Mouse (Mus musculus) intestine, embryonic 15.5 days (tissue): Measurements from ENCODE around the gene Supv3l1. TPM values are rescaled to one million over a fixed set of nuclear protein-coding genes. Genes with fewer than 3 reads are reported as not detected.
"Not testable (repeated sequence)": the region's sequence is repeated elsewhere in the genome, so short reads cannot be mapped to it uniquely, and the experiment has no call there.

Source experiments
- ATAC-seq: fragments of 200-750 bp; cut with Nextera tagmentation; 2 replicates; pipeline ENCODE4 v1.8.0; 2017; ENCODE audit warnings: moderate TSS enrichment, moderate library complexity
- H3K27ac ChIP-seq: fragments of 300-500 bp; sonication (generic); 2 replicates; pipeline ENCODE4 v1.5.1; 2015; ENCODE audit warnings: mild to moderate bottlenecking, inconsistent platforms
- H3K27me3 ChIP-seq: fragments of 300-500 bp; sonication (generic); replicated peaks from 2 replicates; pipeline ENCODE4 v1.6.1; 2015; ENCODE audit warnings: inconsistent platforms
- H3K36me3 ChIP-seq: fragments of 300-500 bp; sonication (generic); 2 replicates; pipeline ENCODE4 v1.6.1; 2015; ENCODE audit warnings: inconsistent platforms
- H3K4me1 ChIP-seq: fragments of 300-500 bp; sonication (generic); replicated peaks from 2 replicates; pipeline ENCODE4 v1.6.1; 2015; ENCODE audit warnings: inconsistent platforms
- H3K4me2 ChIP-seq: fragments of 300-500 bp; sonication (generic); replicated peaks from 2 replicates; pipeline ENCODE4 v1.6.1; 2015; ENCODE audit warnings: mild to moderate bottlenecking, inconsistent platforms
- H3K4me3 ChIP-seq: fragments of 300-500 bp; sonication (generic); replicated peaks from 2 replicates; pipeline ENCODE4 v1.5.1; 2015; ENCODE audit warnings: inconsistent platforms
- H3K9ac ChIP-seq: fragments of 300-500 bp; sonication (generic); 2 replicates; pipeline ENCODE4 v1.6.1; 2015; ENCODE audit warnings: inconsistent platforms
- H3K9me3 ChIP-seq: fragments of 300-500 bp; sonication (generic); 2 replicates; pipeline ENCODE4 v1.6.1; 2016; ENCODE audit warnings: inconsistent platforms
- WGBS: fragments of 180-500 bp; shearing (Covaris S2); methylation state at CpG from one replicate; pipeline ENCODE4 v1.1.7; 2015; 5-methylcytosine and 5-hydroxymethylcytosine counted together
- polyA plus RNA-seq: library from polyadenylated mRNA; unstranded; fragments of >200 nt; fragmentation: Nextera tagmentation; extraction: Ambion mirVana; gene quantifications from 2 replicates; pipeline ENCODE4 v1.2.1, GENCODE M21; 2015

Supv3l1 gene
- polyA plus RNA-seq, 1 experiment from 2014 or later: 33.3 TPM

- not testable (repeated sequence) for H3K9me3 ChIP-seq, H3K4me3 ChIP-seq, H3K36me3 ChIP-seq, H3K4me2 ChIP-seq, H3K27me3 ChIP-seq, ATAC-seq, H3K9ac ChIP-seq, H3K4me1 ChIP-seq, H3K27ac ChIP-seq
- 67% methylated on average over 11 of the region's 11 CpGs for WGBS
These were observed 2.5 kb upstream of the Supv3l1 start for GRCm38 (mm10) chr10:62452001-62452400.

GRCm38 (mm10) chr10:62450280-62450640 is 722 bp upstream of the Supv3l1 start:
- peak; percentile 44; the same call in 1 of the 2 replicates for ATAC-seq
- WGBS: 32% methylated on average over 18 of the region's 18 CpGs
- peaks cover 11% of the 10 kb centered on the region for H3K36me3 ChIP-seq

GRCm38 (mm10) chr10:62430427-62430826 is 19.1 kb downstream of the Supv3l1 start:
- no peaks in the 10 kb centered on the region for H3K9me3 ChIP-seq
- H3K27me3 ChIP-seq: no peaks in the 10 kb centered on the region
- H3K9ac ChIP-seq: no peak overlapping the region
- no peak overlapping the region for H3K4me3 ChIP-seq
- no peak overlapping the region for H3K4me2 ChIP-seq
- no peak overlapping the region for H3K27ac ChIP-seq
- peaks cover 38% of the 10 kb centered on the region for H3K36me3 ChIP-seq
- whole genome bisulfite sequencing: 90% methylated on average over 5 of the region's 5 CpGs
- ATAC-seq: no peak
- peaks cover 5% of the 10 kb centered on the region; the same call in 1 of the 2 replicates for H3K4me1 ChIP-seq

More at GRCm38 (mm10) chr10:62450280-62450640, 722 bp upstream of the Supv3l1 start:
- peak overlapping the region; percentile 68 for H3K4me2 ChIP-seq
- peaks cover 7% of the 10 kb centered on the region; the same call in 1 of the 2 replicates for H3K4me1 ChIP-seq
- H3K27me3 ChIP-seq: no peaks in the 10 kb centered on the region
- H3K9me3 ChIP-seq: no peaks in the 10 kb centered on the region
- peak overlapping the region; percentile 100 for H3K4me3 ChIP-seq
- peak overlapping the region; percentile 100; the same call in 1 of the 2 replicates for H3K9ac ChIP-seq
- peak overlapping the region; percentile 89 for H3K27ac ChIP-seq

GRCm38 (mm10) chr10:62425081-62425871 is 24.3 kb downstream of the Supv3l1 start:
- Histone ChIP-seq H3K27me3 (no peaks in the 10 kb centered on the region), H3K9ac (no peak overlapping the region), H3K4me3 (no peak overlapping the region), H3K9me3 (no peaks in the 10 kb centered on the region), H3K27ac (peak overlapping the region; percentile 71), H3K36me3 (peaks cover 13% of the 10 kb centered on the region), H3K4me2 (no peak overlapping the region), H3K4me1 (peaks cover 15% of the 10 kb centered on the region; the same call in 1 of the 2 replicates)
- peak; percentile 63 for ATAC-seq
- 33% methylated on average over 9 of the region's 9 CpGs for WGBS

GRCm38 (mm10) chr10:62422255-62422654 is 27.3 kb downstream of the Supv3l1 start, which contains the start of gene Hkdc1:
Hkdc1 (minus strand) TSS chr10:62422491.
- Histone ChIP-seq H3K27me3 (no peaks in the 10 kb centered on the region), H3K9ac (peak within 1 kb of the TSS; percentile 13; the same call in 1 of the 2 replicates), H3K27ac (peak within 1 kb of the TSS; percentile 54), H3K9me3 (no peaks in the 10 kb centered on the region), H3K4me3 (peak within 1 kb of the TSS; percentile 24), H3K4me1 (peaks cover 21% of the 10 kb centered on the region), H3K4me2 (peak within 1 kb of the TSS; percentile 38), H3K36me3 (no peaks in the 10 kb centered on the region)
- 30% methylated on average over 15 of the region's 15 CpGs for WGBS
- peak; percentile 71 for ATAC-seq

GRCm38 (mm10) chr10:62421127-62421526 is 28.4 kb downstream of the Supv3l1 start:
- Histone ChIP-seq H3K4me2 (peak overlapping the region; percentile 38), H3K4me1 (peaks cover 21% of the 10 kb centered on the region), H3K4me3 (peak overlapping the region; percentile 24), H3K36me3 (no peaks in the 10 kb centered on the region), H3K9me3 (no peaks in the 10 kb centered on the region), H3K9ac (no peak overlapping the region), H3K27me3 (no peaks in the 10 kb centered on the region), H3K27ac (peak overlapping the region; percentile 32)
- 70% methylated on average over 3 of the region's 3 CpGs for WGBS
- ATAC-seq: no peak

GRCm38 (mm10) chr10:62420399-62420798 is 29.1 kb downstream of the Supv3l1 start:
- H3K9ac ChIP-seq: no peak overlapping the region
- 50% methylated on average over 6 of the region's 6 CpGs for WGBS
- H3K36me3 ChIP-seq: no peaks in the 10 kb centered on the region
- H3K27ac ChIP-seq: peak overlapping the region; percentile 32
- peak overlapping the region; percentile 38 for H3K4me2 ChIP-seq
- peaks cover 19% of the 10 kb centered on the region for H3K4me1 ChIP-seq
- no peaks in the 10 kb centered on the region for H3K27me3 ChIP-seq
- H3K9me3 ChIP-seq: no peaks in the 10 kb centered on the region
- H3K4me3 ChIP-seq: no peak overlapping the region
- no peak for ATAC-seq

- ATAC-seq: peak; percentile 59
- no peaks in the 10 kb centered on the region for H3K9me3 ChIP-seq
- H3K4me1 ChIP-seq: peaks cover 15% of the 10 kb centered on the region
- H3K4me3 ChIP-seq: no peak overlapping the region
- H3K36me3 ChIP-seq: no peaks in the 10 kb centered on the region
- H3K27ac ChIP-seq: peak overlapping the region; percentile 48; the same call in 1 of the 2 replicates
- H3K9ac ChIP-seq: no peak overlapping the region
- WGBS: 61% methylated on average over 5 of the region's 5 CpGs
- H3K4me2 ChIP-seq: peak overlapping the region; percentile 38; the same call in 1 of the 2 replicates
- no peaks in the 10 kb centered on the region for H3K27me3 ChIP-seq
These were observed 30.1 kb downstream of the Supv3l1 start for GRCm38 (mm10) chr10:62419422-62419821.

- H3K4me3 ChIP-seq: no peak overlapping the region
- H3K9me3 ChIP-seq: no peaks in the 10 kb centered on the region
- no peak overlapping the region for H3K9ac ChIP-seq
- peaks cover 13% of the 10 kb centered on the region; the same call in 1 of the 2 replicates for H3K4me1 ChIP-seq
- ATAC-seq: no peak
- WGBS: 74% methylated on average over 7 of the region's 7 CpGs
- H3K27me3 ChIP-seq: no peaks in the 10 kb centered on the region
- H3K36me3 ChIP-seq: no peaks in the 10 kb centered on the region
- H3K4me2 ChIP-seq: peak overlapping the region; percentile 38; the same call in 1 of the 2 replicates
- peak overlapping the region; percentile 48; the same call in 1 of the 2 replicates for H3K27ac ChIP-seq
These were observed 30.6 kb downstream of the Supv3l1 start for GRCm38 (mm10) chr10:62418831-62419356.

GRCm38 (mm10) chr10:62413606-62413982 is 35.9 kb downstream of the Supv3l1 start:
- Histone ChIP-seq H3K27ac (peak overlapping the region; percentile 94), H3K4me2 (peak overlapping the region; percentile 49), H3K27me3 (no peaks in the 10 kb centered on the region), H3K9me3 (no peaks in the 10 kb centered on the region), H3K36me3 (no peaks in the 10 kb centered on the region), H3K9ac (no peak overlapping the region), H3K4me1 (peaks cover 16% of the 10 kb centered on the region; the same call in 1 of the 2 replicates), H3K4me3 (no peak overlapping the region)
- peak; percentile 84 for ATAC-seq
- 13% methylated on average over 4 of the region's 4 CpGs for WGBS

GRCm38 (mm10) chr10:62412906-62413605 is 36.5 kb downstream of the Supv3l1 start:
- Histone ChIP-seq H3K4me1 (peaks cover 16% of the 10 kb centered on the region; the same call in 1 of the 2 replicates), H3K27ac (peak overlapping the region; percentile 94), H3K4me2 (peak overlapping the region; percentile 49), H3K9me3 (no peaks in the 10 kb centered on the region), H3K27me3 (no peaks in the 10 kb centered on the region), H3K4me3 (no peak overlapping the region), H3K9ac (peak overlapping the region; percentile 17; the same call in 1 of the 2 replicates), H3K36me3 (no peaks in the 10 kb centered on the region)
- peak; percentile 87 for ATAC-seq
- 8% methylated on average over 8 of the region's 8 CpGs for WGBS
